In the genomic region with DNA sequence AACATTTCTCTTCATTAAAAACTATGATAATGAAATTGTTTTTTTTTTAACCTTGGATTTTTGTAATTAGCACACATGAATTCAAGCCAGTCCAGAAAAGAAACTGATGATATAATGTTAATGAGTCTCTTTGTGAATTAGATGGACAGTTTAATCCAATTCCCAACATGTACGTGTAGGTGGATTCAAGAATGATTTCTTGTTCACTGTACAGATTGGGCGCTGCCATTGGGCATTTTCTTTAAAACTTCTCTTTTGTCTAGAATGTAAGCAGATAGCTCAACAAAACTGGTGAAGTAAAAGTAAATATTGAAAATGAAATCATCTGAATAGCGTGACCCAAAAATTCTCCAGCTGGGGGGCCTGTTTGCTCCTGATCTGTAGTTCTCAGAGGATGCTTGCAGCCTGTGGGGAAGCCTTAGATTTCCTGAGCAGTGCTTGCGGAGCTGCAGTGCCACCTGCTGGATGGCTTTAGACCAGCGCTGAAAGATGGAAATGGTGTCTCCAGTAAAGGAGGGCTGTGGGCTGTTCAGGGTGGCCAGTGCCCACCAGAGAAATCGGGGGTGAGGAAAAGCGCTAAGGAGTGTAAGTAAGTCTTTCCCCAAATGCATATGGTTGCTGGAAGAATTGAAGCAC, we compare ENCODE assay signal across 9 mouse cellular contexts. TPM values are rescaled to one million over a fixed set of nuclear protein-coding genes. Genes with fewer than 3 reads are reported as not detected.
DNase-seq lines count a peak whose midpoint lies in the region; ATAC-seq and TF ChIP-seq lines count a peak whose summit lies in the region.
"Had no signal": no experiment of that assay in that cellular context is flagged by ENCODE, and none has a peak within 500 bp of the region (broad histone marks: within the 10 kb centered on the region; RNA-seq: fewer than 3 reads in every experiment).

No protein-coding gene starts in this region.

- WGBS in forebrain, embryonic 14.5 days = 33% methylated on average over 7 of the region's 7 CpGs
- WGBS in hindbrain, embryonic 11.5 days = 44% methylated on average over 7 of the region's 7 CpGs
- WGBS in lung, postnatal 0 days = 36% methylated on average over 7 of the region's 7 CpGs

- no peaks in the 10 kb centered on the region for H3K9me3 ChIP-seq in ES-E14 (ENCODE audit: control insufficient read depth, insufficient read depth, low read depth, low read length)
- H3K9me3 ChIP-seq in forebrain, embryonic 14.5 days (replicated peaks; ENCODE audit: control insufficient read depth, low read length) = no peaks in the 10 kb centered on the region
- H3K9me3 ChIP-seq in hindbrain, embryonic 11.5 days (ENCODE audit: control insufficient read depth, low read length) = no peaks in the 10 kb centered on the region
- no peaks in the 10 kb centered on the region for H3K9me3 ChIP-seq in lung, postnatal 0 days (ENCODE audit: low read length)
- H3K9me3 ChIP-seq: limb, embryonic 15.5 days had no signal

- no peak overlapping the region for H3K27ac ChIP-seq in ES-E14 (ENCODE audit: insufficient read depth, low read depth, low read length, poor library complexity, severe bottlenecking)
- no peak overlapping the region for H3K27ac ChIP-seq in forebrain, embryonic 14.5 days (ENCODE audit: low read depth, low read length)
- no peak overlapping the region for H3K27ac ChIP-seq in hindbrain, embryonic 11.5 days (ENCODE audit: low read depth, low read length)
- H3K27ac ChIP-seq in lung, postnatal 0 days (ENCODE audit: low read length) = no peak overlapping the region
- H3K27ac ChIP-seq: limb, embryonic 15.5 days had no signal

- no peaks in the 10 kb centered on the region; a peak in 1 of 4 replicates for H3K4me1 ChIP-seq in ES-E14 (ENCODE audit: control insufficient read depth in 2 of 2, insufficient read depth in 2 of 2, low read length in 2 of 2, poor library complexity in 1 of 2)
- no peaks in the 10 kb centered on the region for H3K4me1 ChIP-seq in forebrain, embryonic 14.5 days (ENCODE audit: control insufficient read depth, insufficient read depth, low read length)
- H3K4me1 ChIP-seq in hindbrain, embryonic 11.5 days (replicated peaks; ENCODE audit: control insufficient read depth, insufficient read depth, low read length) = no peaks in the 10 kb centered on the region
- no peaks in the 10 kb centered on the region for H3K4me1 ChIP-seq in lung, postnatal 0 days (ENCODE audit: insufficient read depth, low read depth, low read length)
- H3K4me1 ChIP-seq: limb, embryonic 15.5 days had no signal

- no peak overlapping the region for H3K4me2 ChIP-seq in forebrain, embryonic 14.5 days (ENCODE audit: low read length)
- no peak overlapping the region for H3K4me2 ChIP-seq in hindbrain, embryonic 11.5 days (replicated peaks; ENCODE audit: low read depth, low read length)
- H3K4me2 ChIP-seq in lung, postnatal 0 days (replicated peaks; ENCODE audit: low read depth, low read length) = no peak overlapping the region
- H3K4me2 ChIP-seq: limb, embryonic 15.5 days had no signal

- H3K9ac ChIP-seq in ES-E14 (ENCODE audit: insufficient read depth, low read depth, low read length, poor library complexity, severe bottlenecking) = no peak overlapping the region
- H3K9ac ChIP-seq in forebrain, embryonic 14.5 days (ENCODE audit: low read length) = no peak overlapping the region
- no peak overlapping the region for H3K9ac ChIP-seq in hindbrain, embryonic 11.5 days (ENCODE audit: low read depth, low read length)
- no peak overlapping the region for H3K9ac ChIP-seq in lung, postnatal 0 days (replicated peaks; ENCODE audit: low read depth)
- H3K9ac ChIP-seq: limb, embryonic 15.5 days had no signal

- no peak for TF ChIP-seq EP300 in lung, postnatal 0 days (IDR thresholded peaks at IDR 0.05)

- peaks cover 7% of the 10 kb centered on the region for H3K36me3 ChIP-seq in ES-E14 (ENCODE audit: control insufficient read depth, insufficient read depth, low read length, poor library complexity, severe bottlenecking)
- H3K36me3 ChIP-seq in forebrain, embryonic 14.5 days (ENCODE audit: control insufficient read depth, insufficient read depth, low read length) = peaks cover 38% of the 10 kb centered on the region
- 0 out of 2 replicates have a peak, but pooled peaks cover 2% of the 10 kb centered on the region for H3K36me3 ChIP-seq in hindbrain, embryonic 11.5 days (ENCODE audit: control insufficient read depth, insufficient read depth, low read length)
- peaks cover 5% of the 10 kb centered on the region; the same call in 1 of the 2 replicates for H3K36me3 ChIP-seq in lung, postnatal 0 days (ENCODE audit: insufficient read depth, low read length)

- H3K27me3 ChIP-seq in forebrain, embryonic 14.5 days (replicated peaks; ENCODE audit: control insufficient read depth, insufficient read depth, low read length) = no peaks in the 10 kb centered on the region
- no peaks in the 10 kb centered on the region for H3K27me3 ChIP-seq in hindbrain, embryonic 11.5 days (ENCODE audit: control insufficient read depth, insufficient read depth, low read length)
- no peaks in the 10 kb centered on the region for H3K27me3 ChIP-seq in lung, postnatal 0 days (replicated peaks; ENCODE audit: insufficient read depth, low read length)
- H3K27me3 ChIP-seq: limb, embryonic 15.5 days had no signal

- peak; percentile 91 for ATAC-seq in cerebellum, adult (ENCODE audit: insufficient number of reproducible peaks, low FRiP score, low TSS enrichment)
- ATAC-seq in forebrain, embryonic 14.5 days = peak; percentile 83
- ATAC-seq in hindbrain, embryonic 11.5 days (ENCODE audit: low FRiP score) = peak; percentile 80
- peak; percentile 73 for ATAC-seq in lung, postnatal 0 days

- H3K4me3 ChIP-seq in ES-E14 (ENCODE audit: insufficient read depth in 1 of 2, low read depth in 1 of 2, low read length in 2 of 2, poor library complexity in 1 of 2, severe bottlenecking in 1 of 2) = no peak overlapping the region
- no peak overlapping the region for H3K4me3 ChIP-seq in forebrain, embryonic 14.5 days (ENCODE audit: low read depth, low read length)
- H3K4me3 ChIP-seq in hindbrain, embryonic 11.5 days (ENCODE audit: low read depth, low read length) = no peak overlapping the region
- H3K4me3 ChIP-seq in lung, postnatal 0 days (ENCODE audit: low read depth, low read length) = no peak overlapping the region
- H3K4me3 ChIP-seq: limb, embryonic 15.5 days had no signal

- TF ChIP-seq CTCF in lung, postnatal 0 days (IDR thresholded peaks at IDR 0.05) = peak; percentile 95

- in situ Hi-C loops in ES-E14 (cut with MboI; ENCODE audit: low sequenced_read_pairs in 2 of 2, unreplicated experiment in 2 of 2) = loop anchor here (5.0 to 25.0 kb wide), 2 partner anchors 283 to 293 kb away; a partner anchor contains a TSS

- DNase-seq in ES-E14 (ENCODE audit: low read depth, low spot score) = peak; percentile 62
- peak; percentile 88 for DNase-seq in forebrain, embryonic 14.5 days (ENCODE audit: low spot score)
- peak; percentile 87 for DNase-seq in hindbrain, embryonic 11.5 days (ENCODE audit: low spot score)
- peak; percentile 68 for DNase-seq in layer of hippocampus, adult 9-10 months (ENCODE audit: low spot score)
- DNase-seq in lung, postnatal 0 days (ENCODE audit: low spot score) = peak; percentile 82
- DNase-seq in ovary, postnatal 36 days (ENCODE audit: low spot score) = peak; percentile 80
- DNase-seq in thymus, postnatal 10 days (ENCODE audit: low spot score in 2 of 2) = peak; percentile 36 to 75

TF ChIP-seq in ES-E14, 5 proteins besides CTCF, POLR2A, EP300 and RAD21:
- TF ChIP-seq ZC3H11A (IDR thresholded peaks at IDR 0.05; ENCODE audit: borderline replicate concordance, low read depth, low read length) (peak; percentile 97), ZNF384 (IDR thresholded peaks at IDR 0.05; ENCODE audit: low read depth, low read length) (no peak)
TF ChIP-seq in ES-E14: peak in this region for 1.

RNA-seq across cellular contexts. Expression of a gene that starts 59.2 kb away (rescaled TPM):
- total RNA-seq in ES-E14 (2012; rRNA removed) = 44.7 and 64.1 TPM in 2 replicates
- 11.2 and 11.5 TPM in 2 replicates for polyA plus RNA-seq in forebrain, embryonic 14.5 days (2014; fragmentation: Nextera tagmentation; extraction: Ambion mirVana)
- polyA plus RNA-seq in hindbrain, embryonic 11.5 days (2014; fragmentation: Nextera tagmentation; extraction: Ambion mirVana) = 17.8 and 23.3 TPM in 2 replicates
- polyA plus RNA-seq in lung, postnatal 0 days (2015; fragmentation: Nextera tagmentation; extraction: Ambion mirVana) = 12.5 and 17.3 TPM in 2 replicates
